Mouse (Mus musculus) embryonic facial prominence, embryonic 11.5 days (tissue): ENCODE results near the gene Nr1h4. TPM values are rescaled to one million over a fixed set of nuclear protein-coding genes. Genes with fewer than 3 reads are reported as not detected.

Experiments
- ATAC-seq: fragments of 200-750 bp; cut with Nextera tagmentation; replicated peaks from 2 replicates; pipeline ENCODE4 v1.8.0; 2017; ENCODE audit warnings: low read depth; ENCODE audit not compliant: insufficient number of reproducible peaks, low FRiP score, low TSS enrichment
- DNase-seq: peaks from one replicate; pipeline ENCODE4 v3.0.0-alpha.2; 2015; ENCODE audit warnings: low spot score
- H3K27ac ChIP-seq: fragments of 300-500 bp; sonication (generic); replicated peaks from 2 replicates; pipeline ENCODE4 v1.5.1; 2014; ENCODE audit warnings: mild to moderate bottlenecking, low read depth, low read length, control low read depth
- H3K27me3 ChIP-seq: fragments of 300-500 bp; sonication (generic); 2 replicates; pipeline ENCODE4 v1.6.1; 2014; ENCODE audit warnings: mild to moderate bottlenecking, low read length, moderate library complexity, mixed read lengths; ENCODE audit not compliant: control insufficient read depth, insufficient read depth
- H3K36me3 ChIP-seq: fragments of 300-500 bp; sonication (generic); replicated peaks from 2 replicates; pipeline ENCODE4 v1.6.1; 2014; ENCODE audit warnings: low read depth, mild to moderate bottlenecking, low read length, moderate library complexity, mixed read lengths; ENCODE audit not compliant: control insufficient read depth, insufficient read depth
- H3K4me1 ChIP-seq: fragments of 300-500 bp; sonication (generic); 2 replicates; pipeline ENCODE4 v1.6.1; 2014; ENCODE audit warnings: low read length, mixed read lengths; ENCODE audit not compliant: control insufficient read depth, insufficient read depth
- H3K4me2 ChIP-seq: fragments of 300-500 bp; sonication (generic); 2 replicates; pipeline ENCODE4 v1.6.1; 2014; ENCODE audit warnings: low read depth, mild to moderate bottlenecking, control low read depth, low read length, moderate library complexity
- H3K4me3 ChIP-seq: fragments of 300-500 bp; sonication (generic); 2 replicates; pipeline ENCODE4 v1.5.1; 2014; ENCODE audit warnings: low read depth, low read length, control low read depth
- H3K9ac ChIP-seq: fragments of 300-500 bp; sonication (generic); replicated peaks from 2 replicates; pipeline ENCODE4 v1.6.1; 2014; ENCODE audit warnings: mild to moderate bottlenecking, control low read depth, low read length
- H3K9me3 ChIP-seq: fragments of 300-500 bp; sonication (generic); replicated peaks from 2 replicates; pipeline ENCODE4 v1.6.1; 2016; ENCODE audit warnings: mild to moderate bottlenecking, low read length, inconsistent platforms, mixed read lengths; ENCODE audit not compliant: control insufficient read depth
- WGBS: fragments of 180-500 bp; shearing (Covaris S2); extraction: QIAGEN DNeasy Blood & Tissue Kit; methylation state at CpG from one replicate; pipeline ENCODE4 v1.1.7; 2014; 5-methylcytosine and 5-hydroxymethylcytosine counted together
- polyA plus RNA-seq: library from polyadenylated mRNA; unstranded; fragments of >200 nt; fragmentation: Nextera tagmentation; extraction: Ambion mirVana; gene quantifications from 2 replicates; pipeline ENCODE4 v1.2.1, GENCODE M21; 2014

Gene Nr1h4
- polyA plus RNA-seq, 1 experiment from 2014 or later = not detected

DNA sequence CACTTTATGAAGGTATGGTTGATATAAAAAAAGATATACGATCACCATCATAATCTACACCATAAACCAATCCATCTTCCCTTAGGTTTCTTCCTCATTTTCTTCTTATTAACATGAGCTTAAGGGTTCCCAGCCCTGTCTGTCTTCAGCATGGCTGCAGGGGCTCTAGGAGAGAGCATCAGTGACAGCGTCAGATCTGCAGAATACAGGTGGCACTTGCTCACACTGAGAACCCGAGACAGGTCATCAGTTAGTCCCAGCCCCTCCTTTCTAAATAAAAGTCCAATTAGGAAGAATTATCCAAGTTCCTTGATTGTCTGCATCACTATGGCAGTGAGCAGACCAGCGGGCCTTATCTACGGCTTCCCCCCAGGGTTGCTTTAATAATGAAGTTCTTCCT lies 934 bp downstream of the Nr1h4 start:
- H3K4me2 ChIP-seq = no peak overlapping the region
- H3K9ac ChIP-seq = no peak overlapping the region
- no peak for DNase-seq
- no peak overlapping the region for H3K4me3 ChIP-seq
- 89% methylated on average over 5 of the region's 5 CpGs for WGBS
- H3K4me1 ChIP-seq = no peaks in the 10 kb centered on the region
- no peak for ATAC-seq
- H3K36me3 ChIP-seq = no peaks in the 10 kb centered on the region
- no peaks in the 10 kb centered on the region for H3K9me3 ChIP-seq
- no peaks in the 10 kb centered on the region for H3K27me3 ChIP-seq
- no peak overlapping the region for H3K27ac ChIP-seq

GRCm38 (mm10) chr10:89531976-89532375 lies 1.4 kb downstream of the Nr1h4 start:
- Histone ChIP-seq H3K9me3 (no peaks in the 10 kb centered on the region), H3K4me2 (no peak overlapping the region), H3K27ac (no peak overlapping the region), H3K36me3 (no peaks in the 10 kb centered on the region), H3K9ac (no peak overlapping the region), H3K4me1 (no peaks in the 10 kb centered on the region), H3K27me3 (no peaks in the 10 kb centered on the region), H3K4me3 (no peak overlapping the region)
- ATAC-seq (no peak), DNase-seq (no peak)
- 85% methylated on average over 2 of the region's 2 CpGs for WGBS

DNA sequence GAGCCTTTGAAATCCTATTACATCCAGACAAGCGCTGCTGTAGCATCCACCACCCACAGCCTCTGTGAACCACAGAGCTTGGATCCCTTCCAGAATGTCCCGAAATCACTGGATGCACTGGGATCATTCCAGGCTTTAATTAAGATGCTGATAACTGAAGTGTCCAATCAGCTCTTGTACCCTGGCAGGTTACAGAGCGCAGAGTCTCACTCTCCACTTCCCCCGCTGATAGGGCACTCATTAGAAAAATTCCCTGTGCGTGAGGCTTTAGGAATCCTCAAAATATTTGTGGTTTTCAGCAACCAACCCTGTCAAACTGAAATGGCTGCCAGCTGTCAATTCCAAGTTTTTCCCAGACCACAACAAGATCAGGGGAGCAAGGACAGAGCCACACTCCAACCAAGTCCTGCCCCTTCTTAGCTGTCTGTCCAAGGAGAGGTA lies 2.2 kb downstream of the Nr1h4 start:
- no peaks in the 10 kb centered on the region for H3K9me3 ChIP-seq
- H3K4me2 ChIP-seq = no peak overlapping the region
- H3K27me3 ChIP-seq = no peaks in the 10 kb centered on the region
- no peaks in the 10 kb centered on the region for H3K4me1 ChIP-seq
- no peak overlapping the region for H3K9ac ChIP-seq
- 66% methylated on average over 5 of the region's 5 CpGs for WGBS
- ATAC-seq = no peak
- no peak overlapping the region for H3K4me3 ChIP-seq
- H3K36me3 ChIP-seq = no peaks in the 10 kb centered on the region
- DNase-seq = no peak
- H3K27ac ChIP-seq = no peak overlapping the region

DNA sequence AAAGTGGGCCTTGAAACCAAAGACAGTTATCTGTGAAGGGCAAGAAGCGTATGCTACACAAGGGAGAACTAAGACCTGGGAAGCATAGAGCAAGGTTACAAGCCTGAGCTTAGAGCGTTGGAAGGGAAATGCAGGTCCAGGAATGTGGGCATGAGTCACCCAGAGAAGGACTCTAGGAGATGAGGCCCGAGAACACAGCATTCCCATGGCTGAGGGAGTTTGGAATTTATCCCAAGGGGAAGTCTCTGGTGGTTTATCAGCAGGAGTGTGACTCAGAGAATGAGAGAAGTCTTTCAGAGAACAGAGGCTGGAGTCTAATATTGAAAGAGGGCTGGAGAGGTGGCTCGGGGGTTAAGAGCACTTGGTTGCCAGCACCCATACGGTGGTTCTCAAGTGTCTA lies 6.3 kb downstream of the Nr1h4 start:
- no peaks in the 10 kb centered on the region for H3K9me3 ChIP-seq
- no peak overlapping the region for H3K4me2 ChIP-seq
- H3K4me1 ChIP-seq = no peaks in the 10 kb centered on the region
- H3K27ac ChIP-seq = no peak overlapping the region
- no peaks in the 10 kb centered on the region for H3K36me3 ChIP-seq
- DNase-seq (no peak), ATAC-seq (no peak)
- WGBS = 77% methylated on average over 5 of the region's 5 CpGs
- no peak overlapping the region for H3K4me3 ChIP-seq
- no peak overlapping the region for H3K9ac ChIP-seq
- no peaks in the 10 kb centered on the region for H3K27me3 ChIP-seq

GRCm38 (mm10) chr10:89525823-89526222 lies 7.6 kb downstream of the Nr1h4 start:
- no peaks in the 10 kb centered on the region for H3K27me3 ChIP-seq
- ATAC-seq (no peak), DNase-seq (no peak)
- no peak overlapping the region for H3K9ac ChIP-seq
- H3K27ac ChIP-seq = no peak overlapping the region
- no peaks in the 10 kb centered on the region for H3K9me3 ChIP-seq
- no peak overlapping the region for H3K4me2 ChIP-seq
- H3K36me3 ChIP-seq = no peaks in the 10 kb centered on the region
- H3K4me3 ChIP-seq = no peak overlapping the region
- H3K4me1 ChIP-seq = no peaks in the 10 kb centered on the region
- 77% methylated on average over 2 of the region's 2 CpGs for whole genome bisulfite sequencing

- Histone ChIP-seq H3K4me2 (no peak overlapping the region), H3K4me1 (no peaks in the 10 kb centered on the region), H3K27me3 (no peaks in the 10 kb centered on the region), H3K9me3 (no peaks in the 10 kb centered on the region), H3K27ac (no peak overlapping the region), H3K4me3 (no peak overlapping the region), H3K9ac (no peak overlapping the region), H3K36me3 (no peaks in the 10 kb centered on the region)
- no peak for DNase-seq
- ATAC-seq = no peak
- 88% methylated on average over 7 of the region's 7 CpGs for WGBS
Measured at GRCm38 (mm10) chr10:89522481-89522880, 10.9 kb downstream of the Nr1h4 start.

- Histone ChIP-seq H3K27ac (no peak overlapping the region), H3K9me3 (no peaks in the 10 kb centered on the region), H3K4me3 (no peak overlapping the region), H3K4me1 (no peaks in the 10 kb centered on the region), H3K9ac (no peak overlapping the region), H3K36me3 (no peaks in the 10 kb centered on the region), H3K27me3 (no peaks in the 10 kb centered on the region), H3K4me2 (no peak overlapping the region)
- no peak for DNase-seq
- ATAC-seq = no peak
- 92% methylated on average over 9 of the region's 9 CpGs for WGBS
Measured at GRCm38 (mm10) chr10:89521790-89522431, 11.5 kb downstream of the Nr1h4 start.

DNA sequence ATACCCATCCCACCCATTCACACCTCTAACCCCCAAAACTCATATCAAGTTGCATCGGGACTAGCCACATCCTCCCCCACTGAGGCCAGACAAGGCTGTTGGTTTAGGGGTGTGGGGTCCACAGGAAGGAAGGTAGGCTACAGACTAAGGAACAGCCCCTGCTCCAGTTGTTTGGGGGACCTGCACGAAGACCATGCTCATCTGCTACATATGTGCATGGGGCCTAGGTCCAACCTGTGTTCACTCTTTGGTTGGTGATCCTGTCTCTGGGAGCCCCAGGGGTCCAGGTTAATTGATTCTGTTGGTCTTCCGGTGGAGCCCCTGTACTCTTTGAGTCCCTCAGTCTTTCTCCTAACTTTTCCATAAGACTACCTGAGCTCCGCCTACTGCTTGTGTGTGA lies 13.0 kb downstream of the Nr1h4 start:
- ATAC-seq (no peak), DNase-seq (no peak)
- H3K4me3 ChIP-seq = no peak overlapping the region
- WGBS = 83% methylated on average over 4 of the region's 4 CpGs
- no peaks in the 10 kb centered on the region for H3K4me1 ChIP-seq
- no peaks in the 10 kb centered on the region for H3K36me3 ChIP-seq
- no peaks in the 10 kb centered on the region for H3K9me3 ChIP-seq
- no peak overlapping the region for H3K9ac ChIP-seq
- H3K27me3 ChIP-seq = no peaks in the 10 kb centered on the region
- no peak overlapping the region for H3K27ac ChIP-seq
- no peak overlapping the region for H3K4me2 ChIP-seq
